Mouse (Mus musculus): Measurements from ENCODE around the gene Nfib. TPM values are rescaled to one million over a fixed set of nuclear protein-coding genes. Genes with fewer than 3 reads are reported as not detected.

Gene Nfib
- polyA plus RNA-seq, 1 experiment from 2014 or later, result 13.5 TPM

DNA sequence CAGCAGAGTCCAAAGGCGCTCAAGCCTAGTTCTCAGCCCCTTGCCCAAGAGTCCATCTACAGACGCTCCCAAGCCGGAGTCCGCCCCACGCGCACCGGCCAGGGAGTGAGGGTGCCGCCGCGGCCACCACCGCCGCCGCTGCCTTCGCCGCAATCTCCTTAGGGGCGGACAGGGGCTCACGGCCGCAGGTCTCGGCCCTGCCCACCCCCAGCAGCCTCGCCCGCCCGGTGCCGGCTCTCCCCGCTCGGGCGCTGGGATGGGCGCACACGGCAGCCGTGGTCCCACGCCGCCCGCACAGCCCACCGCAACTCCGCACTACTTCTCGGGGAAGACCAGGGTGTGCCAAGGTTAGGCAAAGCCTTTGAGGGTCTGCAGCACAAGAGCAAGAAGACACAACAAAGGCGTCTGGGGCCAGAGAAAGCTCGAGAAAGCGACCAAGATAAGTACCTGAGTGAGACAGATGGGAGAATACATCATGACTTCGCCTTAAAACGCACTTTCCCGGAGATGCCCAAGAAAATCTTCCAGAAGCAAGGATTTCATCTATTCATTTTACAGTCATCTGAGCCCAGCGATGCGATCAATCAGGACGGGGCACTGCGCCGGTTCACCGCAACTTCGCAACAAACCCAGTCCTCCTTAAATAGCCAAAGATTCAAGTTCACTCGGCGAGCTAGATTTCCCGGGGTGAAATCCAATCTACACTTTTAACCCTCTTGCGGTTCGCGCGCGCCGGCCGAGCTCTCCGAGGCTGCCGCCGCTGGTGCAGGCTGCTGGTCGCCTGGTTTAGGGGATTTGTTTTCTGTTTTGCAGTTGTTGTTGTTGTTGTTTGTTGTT, 201.0 kb downstream of the Nfib start:
- H3K27me3 ChIP-seq (replicated peaks; ENCODE audit: control insufficient read depth, insufficient read depth, low read length), result no peaks in the 10 kb centered on the region
- no peak for ATAC-seq
- H3K36me3 ChIP-seq (ENCODE audit: control insufficient read depth, insufficient read depth), result no peaks in the 10 kb centered on the region
- TF ChIP-seq CTCF (IDR thresholded peaks at IDR 0.05; ENCODE audit: low read depth), result no peak
- H3K4me3 ChIP-seq (ENCODE audit: low read depth, low read length), result peak overlapping the region; percentile 97
- H3K9ac ChIP-seq (ENCODE audit: low read depth, low read length), result peak overlapping the region; percentile 93
- under 1% methylated on average over 61 of the region's 62 CpGs for WGBS
- peak overlapping the region; percentile 99 for H3K27ac ChIP-seq (ENCODE audit: low read depth, low read length)
- no peaks in the 10 kb centered on the region for H3K9me3 ChIP-seq (ENCODE audit: control insufficient read depth)
- peak overlapping the region; percentile 94 for H3K4me2 ChIP-seq (replicated peaks; ENCODE audit: low read depth)
- H3K4me1 ChIP-seq (replicated peaks; ENCODE audit: control insufficient read depth, insufficient read depth, low read length), result peaks cover 6% of the 10 kb centered on the region; the same call in 1 of the 2 replicates

DNA sequence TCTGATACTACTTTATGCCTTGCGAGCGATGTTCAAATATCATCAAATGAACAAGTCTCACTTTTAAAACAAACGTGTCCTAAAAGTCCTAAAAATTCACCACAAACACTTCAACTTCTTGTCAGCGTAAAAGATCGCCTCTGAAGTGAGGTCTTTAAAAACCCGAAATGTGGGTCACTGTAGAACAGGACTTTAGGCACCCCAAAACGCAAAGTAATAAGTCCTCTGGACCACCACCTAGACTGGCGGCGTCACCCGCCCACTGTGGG, 201.6 kb downstream of the Nfib start:
- H3K27me3 ChIP-seq (replicated peaks; ENCODE audit: control insufficient read depth, insufficient read depth, low read length), result no peaks in the 10 kb centered on the region
- peak overlapping the region; percentile 93 for H3K9ac ChIP-seq (ENCODE audit: low read depth, low read length)
- no peak for ATAC-seq
- peaks cover 6% of the 10 kb centered on the region; the same call in 1 of the 2 replicates for H3K4me1 ChIP-seq (replicated peaks; ENCODE audit: control insufficient read depth, insufficient read depth, low read length)
- under 1% methylated on average over 10 of the region's 10 CpGs for WGBS
- no peaks in the 10 kb centered on the region for H3K9me3 ChIP-seq (ENCODE audit: control insufficient read depth)
- peak overlapping the region; percentile 94 for H3K4me2 ChIP-seq (replicated peaks; ENCODE audit: low read depth)
- H3K4me3 ChIP-seq (ENCODE audit: low read depth, low read length), result peak overlapping the region; percentile 97
- H3K36me3 ChIP-seq (ENCODE audit: control insufficient read depth, insufficient read depth), result no peaks in the 10 kb centered on the region
- TF ChIP-seq CTCF (IDR thresholded peaks at IDR 0.05; ENCODE audit: low read depth), result no peak
- peak overlapping the region; percentile 99 for H3K27ac ChIP-seq (ENCODE audit: low read depth, low read length)

DNA sequence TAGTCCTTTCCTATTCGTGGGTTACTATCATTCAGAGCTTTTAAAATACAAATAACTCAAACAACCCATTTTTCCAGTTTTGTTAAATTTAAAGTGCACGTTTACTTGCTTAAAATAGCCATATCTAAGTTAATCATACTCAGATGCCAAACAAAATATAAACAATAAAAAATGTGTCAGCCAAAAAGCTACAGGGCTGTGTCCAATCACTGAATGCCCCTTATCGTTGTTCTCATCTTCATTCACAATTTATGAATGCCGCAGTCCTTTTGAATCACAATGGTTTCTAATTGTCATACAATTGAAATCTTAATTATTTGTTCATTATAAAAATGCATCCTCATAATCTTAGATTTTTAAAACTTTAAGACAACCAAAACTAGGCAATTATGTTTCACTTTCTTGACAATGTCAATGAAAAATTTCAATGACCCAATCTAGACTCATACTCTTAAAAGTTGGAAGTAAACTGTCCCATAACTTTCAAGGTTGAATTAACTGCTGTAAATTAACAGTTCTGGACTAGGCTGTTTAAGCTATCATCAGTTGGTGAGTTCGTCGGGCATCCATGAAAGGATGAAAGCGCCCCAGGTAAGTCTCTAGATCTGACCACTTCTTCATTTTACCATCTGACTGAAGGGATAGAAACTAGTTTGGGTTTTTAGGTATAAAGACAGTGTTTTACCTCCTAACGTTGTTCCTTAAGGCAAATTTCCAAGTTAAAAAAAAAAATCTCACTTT, 202.1 kb downstream of the Nfib start:
- peaks cover 6% of the 10 kb centered on the region; the same call in 1 of the 2 replicates for H3K4me1 ChIP-seq (replicated peaks; ENCODE audit: control insufficient read depth, insufficient read depth, low read length)
- H3K9me3 ChIP-seq (ENCODE audit: control insufficient read depth), result no peaks in the 10 kb centered on the region
- peak overlapping the region; percentile 94 for H3K4me2 ChIP-seq (replicated peaks; ENCODE audit: low read depth)
- H3K36me3 ChIP-seq (ENCODE audit: control insufficient read depth, insufficient read depth), result no peaks in the 10 kb centered on the region; the same call in 1 of the 2 replicates
- peak overlapping the region; percentile 93 for H3K9ac ChIP-seq (ENCODE audit: low read depth, low read length)
- 5% methylated on average over 8 of the region's 8 CpGs for WGBS
- no peak overlapping the region for H3K27ac ChIP-seq (ENCODE audit: low read depth, low read length)
- no peak for TF ChIP-seq CTCF (IDR thresholded peaks at IDR 0.05; ENCODE audit: low read depth)
- H3K4me3 ChIP-seq (ENCODE audit: low read depth, low read length), result peak overlapping the region; percentile 97
- H3K27me3 ChIP-seq (replicated peaks; ENCODE audit: control insufficient read depth, insufficient read depth, low read length), result no peaks in the 10 kb centered on the region
- ATAC-seq, result no peak

DNA sequence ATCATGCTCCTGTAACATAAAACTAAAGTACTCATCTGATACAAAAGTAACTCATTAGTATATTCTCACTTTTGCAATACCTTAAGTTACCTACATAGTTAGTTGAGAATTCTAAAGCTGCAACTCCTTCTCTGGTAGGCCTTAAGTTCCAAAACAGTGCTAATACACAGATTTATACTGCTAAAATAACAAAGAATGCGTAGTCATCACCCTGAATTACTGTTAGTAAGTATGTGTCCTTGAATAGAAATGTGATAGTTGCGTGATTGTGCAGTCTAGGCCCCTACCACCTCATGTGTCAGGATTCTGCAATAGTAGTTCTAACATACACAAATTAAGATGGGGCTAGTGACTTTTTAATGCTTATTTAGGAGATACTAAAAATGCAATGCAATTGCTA, 202.9 kb downstream of the Nfib start:
- TF ChIP-seq CTCF (IDR thresholded peaks at IDR 0.05; ENCODE audit: low read depth), result no peak
- Histone ChIP-seq H3K27ac (ENCODE audit: low read depth, low read length) (no peak overlapping the region), H3K4me2 (replicated peaks; ENCODE audit: low read depth) (peak overlapping the region; percentile 94), H3K9me3 (ENCODE audit: control insufficient read depth) (no peaks in the 10 kb centered on the region), H3K4me1 (replicated peaks; ENCODE audit: control insufficient read depth, insufficient read depth, low read length) (peaks cover 6% of the 10 kb centered on the region; the same call in 1 of the 2 replicates), H3K9ac (ENCODE audit: low read depth, low read length) (0 out of 2 replicates have a peak overlapping the region, but pooled peaks have one; percentile 11), H3K27me3 (replicated peaks; ENCODE audit: control insufficient read depth, insufficient read depth, low read length) (no peaks in the 10 kb centered on the region), H3K4me3 (ENCODE audit: low read depth, low read length) (peak overlapping the region; percentile 97), H3K36me3 (ENCODE audit: control insufficient read depth, insufficient read depth) (peaks cover 6% of the 10 kb centered on the region)
- no peak for ATAC-seq
- WGBS, result 21% methylated on average over 2 of the region's 2 CpGs

DNA sequence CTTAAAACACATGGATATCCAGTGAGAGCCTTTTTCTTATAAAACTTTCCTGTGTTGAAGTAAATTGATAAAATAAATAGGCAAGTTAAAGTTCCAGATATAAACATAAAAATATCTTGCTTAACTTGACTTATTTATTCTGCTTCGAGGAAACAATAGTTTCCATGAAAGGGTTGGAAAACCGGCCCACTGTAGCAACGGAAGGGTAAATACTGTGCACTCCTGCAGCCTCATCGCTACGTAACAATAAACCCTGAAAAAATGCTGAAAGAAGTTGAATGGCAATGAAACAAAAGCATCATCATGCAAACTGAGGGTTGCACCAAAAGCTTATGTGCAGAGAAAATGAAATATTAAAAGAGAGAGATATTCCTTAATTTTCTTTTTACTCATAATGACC, 203.5 kb downstream of the Nfib start:
- ATAC-seq, result no peak
- Histone ChIP-seq H3K9ac (ENCODE audit: low read depth, low read length) (no peak overlapping the region), H3K27me3 (replicated peaks; ENCODE audit: control insufficient read depth, insufficient read depth, low read length) (no peaks in the 10 kb centered on the region), H3K36me3 (ENCODE audit: control insufficient read depth, insufficient read depth) (peaks cover 8% of the 10 kb centered on the region), H3K27ac (ENCODE audit: low read depth, low read length) (no peak overlapping the region), H3K4me1 (replicated peaks; ENCODE audit: control insufficient read depth, insufficient read depth, low read length) (0 out of 2 replicates have a peak, but pooled peaks cover 6% of the 10 kb centered on the region), H3K4me3 (ENCODE audit: low read depth, low read length) (peak overlapping the region; percentile 97), H3K9me3 (ENCODE audit: control insufficient read depth) (no peaks in the 10 kb centered on the region), H3K4me2 (replicated peaks; ENCODE audit: low read depth) (peak overlapping the region; percentile 94)
- TF ChIP-seq CTCF (IDR thresholded peaks at IDR 0.05; ENCODE audit: low read depth), result no peak
- WGBS, result 33% methylated on average over 5 of the region's 5 CpGs

DNA sequence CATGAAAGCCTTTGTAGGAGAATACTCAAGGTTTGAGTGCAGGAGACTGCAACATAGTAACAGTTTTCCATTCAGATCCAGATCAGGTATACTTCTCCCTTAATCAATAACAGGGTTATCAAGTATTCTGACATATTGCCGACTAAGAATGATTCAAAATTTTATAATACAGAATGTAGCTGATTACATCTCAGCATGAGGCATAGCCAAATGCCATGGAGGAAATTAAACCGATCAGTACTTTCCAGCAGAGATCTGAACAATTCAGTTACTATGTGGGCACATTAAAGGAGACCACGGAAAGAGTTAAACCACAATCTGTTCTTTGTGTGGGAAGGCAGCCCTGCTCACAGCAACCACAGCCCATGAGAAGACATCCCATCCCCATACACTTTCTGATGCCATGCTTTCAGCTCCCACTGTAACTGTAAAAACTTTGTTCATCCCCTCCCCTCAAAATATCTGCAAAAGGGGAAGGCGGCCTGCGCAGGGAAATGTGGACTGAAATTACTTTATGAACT, 204.9 kb downstream of the Nfib start:
- Histone ChIP-seq H3K36me3 (ENCODE audit: control insufficient read depth, insufficient read depth) (peaks cover 9% of the 10 kb centered on the region), H3K27ac (ENCODE audit: low read depth, low read length) (no peak overlapping the region), H3K4me3 (ENCODE audit: low read depth, low read length) (no peak overlapping the region), H3K27me3 (replicated peaks; ENCODE audit: control insufficient read depth, insufficient read depth, low read length) (no peaks in the 10 kb centered on the region), H3K9ac (ENCODE audit: low read depth, low read length) (no peak overlapping the region), H3K9me3 (ENCODE audit: control insufficient read depth) (no peaks in the 10 kb centered on the region), H3K4me2 (replicated peaks; ENCODE audit: low read depth) (peak overlapping the region; percentile 42), H3K4me1 (replicated peaks; ENCODE audit: control insufficient read depth, insufficient read depth, low read length) (0 out of 2 replicates have a peak, but pooled peaks cover 6% of the 10 kb centered on the region)
- TF ChIP-seq CTCF (IDR thresholded peaks at IDR 0.05; ENCODE audit: low read depth), result no peak
- WGBS, result 56% methylated on average over 5 of the region's 5 CpGs
- ATAC-seq, result no peak

All from intestine, postnatal 0 days (tissue).